16 mouse cellular contexts compared by ENCODE assay signal in genomic region chr9:14965368-14965767, GRCm38 (mm10).
"Had no signal": no experiment of that assay in that cellular context is flagged by ENCODE, and none has a peak within 500 bp of the region (broad histone marks: within the 10 kb centered on the region; RNA-seq: fewer than 3 reads in every experiment).

No protein-coding gene starts in this region.

- DNase-seq: gastrocnemius, adult 2 months; gastrocnemius, postnatal 10 days; gastrocnemius, postnatal 25 days; heart, adult 2 months; heart, postnatal 4 days; kidney, adult 18-20 months; kidney, adult 8-10 months; kidney, postnatal 10 days; kidney, postnatal 25 days; kidney, postnatal 4 days; liver; liver, embryonic 13.5 days had no signal

- ATAC-seq: hindbrain, embryonic 16.5 days; inflammation-experienced regulatory T-cells, adult 6 months; intestine, embryonic 15.5 days; intestine, postnatal 0 days had no signal
